Mouse (Mus musculus) c-Kit-positive CD71-positive TER-119-positive erythroid progenitor cells, embryonic 14.5 days (primary cell): ENCODE results near the gene Atg9b.

Experiments used
- DNase-seq: peaks from one replicate; pipeline ENCODE4 v3.0.0-alpha.2; 2013; ENCODE audit warnings: low spot score

Gene Atg9b

GRCm38 (mm10) chr5:24391864-24392263, at the start of gene Atg9b:
TSS of gene Atg9b (minus strand) at chr5:24392143.
- DNase-seq, result no peak

DNA sequence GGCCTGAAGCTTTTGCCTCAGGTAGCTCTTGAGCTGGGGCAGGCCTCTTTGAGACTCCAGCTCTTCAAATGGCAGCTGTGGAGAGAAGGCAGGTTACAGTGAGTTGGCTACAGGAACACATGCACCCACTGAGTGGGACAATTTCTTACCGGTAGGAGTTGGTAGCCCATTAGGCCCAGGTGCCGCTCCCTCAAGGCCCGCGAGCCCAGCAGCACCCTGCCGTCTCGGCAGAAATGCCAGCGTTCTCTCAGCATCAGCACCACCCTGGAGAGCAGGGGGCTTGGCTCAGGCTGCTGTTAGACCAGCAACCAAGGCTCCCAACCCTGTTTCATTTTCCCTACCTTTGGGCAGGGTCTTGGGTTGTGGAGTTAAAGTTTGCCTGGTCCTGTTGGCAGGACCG, 49.2 kb upstream of the Atg9b start:
- DNase-seq, result no peak

- no peak for DNase-seq
Measured at GRCm38 (mm10) chr5:24433993-24434392, 42.0 kb upstream of the Atg9b start.

- DNase-seq, result no peak
Measured at GRCm38 (mm10) chr5:24428596-24428995, 36.7 kb upstream of the Atg9b start.

GRCm38 (mm10) chr5:24427981-24428402, 36.0 kb upstream of the Atg9b start:
- no peak for DNase-seq

DNA sequence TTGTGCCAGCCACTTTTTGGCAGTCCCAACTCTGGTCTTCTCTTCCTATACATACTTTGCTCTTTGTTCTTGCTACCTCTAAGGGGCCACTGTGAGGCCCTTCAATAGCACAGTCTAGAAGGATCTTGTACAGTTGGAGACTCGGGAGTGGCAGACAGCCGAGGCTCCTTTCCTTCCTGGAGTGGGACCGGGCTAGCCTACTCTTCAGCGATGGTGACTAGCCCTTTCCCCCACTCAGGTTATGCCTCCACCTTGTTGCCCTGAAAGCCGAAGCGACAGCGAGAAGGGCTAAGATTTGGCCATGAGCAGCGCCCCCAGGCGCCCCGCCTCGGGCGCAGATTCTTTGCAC, 35.3 kb upstream of the Atg9b start:
- DNase-seq, result no peak

- DNase-seq, result no peak
Measured at GRCm38 (mm10) chr5:24426556-24427284, 34.8 kb upstream of the Atg9b start.

DNA sequence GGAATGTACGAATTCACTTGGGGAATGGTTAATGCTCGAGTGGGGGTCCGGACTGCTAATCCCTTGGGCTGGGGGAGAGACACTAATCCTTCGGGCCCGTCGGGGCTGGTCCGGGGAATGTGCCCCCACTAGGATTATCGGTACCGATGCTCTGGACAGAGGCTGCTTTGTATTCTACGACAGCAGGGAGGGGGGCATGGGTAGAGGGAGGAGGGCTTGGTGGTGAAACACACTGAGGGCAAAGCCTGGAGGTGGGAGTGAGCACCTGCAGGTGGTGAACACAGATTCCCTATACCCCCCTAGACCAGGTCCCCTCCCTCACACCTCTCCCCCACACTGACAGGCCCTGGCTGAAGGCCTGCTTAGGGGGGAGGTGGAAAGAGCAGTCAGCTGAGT, 34.1 kb upstream of the Atg9b start:
- no peak for DNase-seq

DNA sequence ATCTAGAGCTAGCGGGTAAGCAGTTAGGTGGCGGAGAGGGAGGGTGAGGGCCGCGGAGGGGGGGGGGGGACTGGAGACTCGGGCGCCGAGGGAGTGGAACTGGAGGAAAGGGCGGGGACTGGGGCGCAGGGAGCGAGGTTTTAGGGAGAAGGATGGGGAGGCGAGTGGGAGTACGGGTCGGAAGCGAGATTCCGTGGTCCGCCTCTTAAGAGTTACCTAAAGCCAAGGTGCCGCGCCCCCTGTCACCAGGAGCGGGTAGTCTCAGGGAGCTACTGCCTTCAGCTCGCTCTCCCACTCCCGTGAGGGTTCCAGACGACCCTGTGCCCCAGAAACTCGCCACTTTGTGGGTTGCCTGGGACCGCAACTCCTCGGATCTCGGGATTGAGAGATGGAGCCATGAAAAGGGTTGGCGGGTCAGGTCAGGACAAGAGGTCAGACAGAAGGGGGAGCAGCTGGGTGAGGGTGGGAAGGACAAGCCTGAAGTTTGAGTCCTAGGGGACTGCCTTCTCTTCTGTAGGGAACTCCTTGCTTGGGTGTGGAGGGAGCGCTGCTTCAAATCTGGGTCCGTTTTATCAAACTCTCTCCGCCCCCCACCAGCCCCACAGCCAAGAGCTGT, 33.6 kb upstream of the Atg9b start:
- peak; percentile 43 for DNase-seq

DNA sequence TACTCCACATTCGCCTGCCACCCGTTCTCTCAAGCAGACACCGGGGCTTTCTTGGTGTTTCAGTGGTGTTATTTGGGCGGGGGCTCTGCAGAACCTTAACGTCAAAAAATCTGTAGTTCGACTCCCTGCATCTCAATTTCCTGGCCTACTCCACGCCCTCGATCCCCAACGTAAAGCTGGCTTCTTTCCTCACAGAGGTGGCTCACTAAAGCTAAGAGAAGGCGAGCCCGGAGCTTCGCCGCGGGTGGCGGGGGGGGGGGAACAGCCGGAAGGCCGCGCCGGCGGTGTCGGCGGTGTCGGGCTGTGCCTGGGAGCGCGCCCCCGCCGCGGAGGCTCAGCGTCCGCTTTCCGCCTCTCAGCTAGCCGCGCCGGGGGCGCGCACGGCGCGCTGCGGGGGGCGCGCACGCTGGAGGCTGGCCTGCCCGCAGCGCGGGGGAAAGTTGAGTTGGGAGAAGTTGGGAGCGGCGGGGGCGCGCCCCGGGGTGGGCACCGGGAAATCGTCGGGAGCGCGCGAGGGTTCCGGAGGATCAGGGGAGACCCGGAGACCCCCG, 33.0 kb upstream of the Atg9b start:
- peak; percentile 74 for DNase-seq

- DNase-seq, result peak; percentile 40
Measured at GRCm38 (mm10) chr5:24424004-24424781, 32.2 kb upstream of the Atg9b start.

- DNase-seq, result peak; percentile 97
Measured at GRCm38 (mm10) chr5:24423129-24424003, 31.4 kb upstream of the Atg9b start, which contains the start of the genes Cdk5 and Slc4a2. TSS of gene Cdk5 (minus strand) at chr5:24423530. TSS of gene Slc4a2 (plus strand) at chr5:24423837.

DNA sequence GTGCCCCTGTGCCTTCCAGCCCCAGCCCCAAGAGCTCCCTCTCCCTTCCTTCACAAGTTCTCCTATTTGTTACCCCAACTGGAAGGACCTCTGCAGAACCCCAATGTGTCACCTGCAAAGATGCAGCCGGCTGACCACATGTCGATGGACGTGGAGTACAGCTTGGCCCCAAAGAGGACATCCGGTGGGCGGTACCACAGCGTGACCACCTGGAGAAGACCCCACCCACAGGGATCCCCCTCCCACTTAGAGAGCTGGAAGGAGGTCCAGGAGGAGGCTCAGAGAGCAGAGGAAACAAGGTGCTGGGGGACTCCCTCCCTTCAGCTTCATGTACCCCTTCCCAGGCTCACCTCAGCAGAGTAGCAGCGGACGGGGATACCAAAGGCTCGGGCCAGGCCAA, 28.4 kb upstream of the Atg9b start:
- DNase-seq, result no peak

DNA sequence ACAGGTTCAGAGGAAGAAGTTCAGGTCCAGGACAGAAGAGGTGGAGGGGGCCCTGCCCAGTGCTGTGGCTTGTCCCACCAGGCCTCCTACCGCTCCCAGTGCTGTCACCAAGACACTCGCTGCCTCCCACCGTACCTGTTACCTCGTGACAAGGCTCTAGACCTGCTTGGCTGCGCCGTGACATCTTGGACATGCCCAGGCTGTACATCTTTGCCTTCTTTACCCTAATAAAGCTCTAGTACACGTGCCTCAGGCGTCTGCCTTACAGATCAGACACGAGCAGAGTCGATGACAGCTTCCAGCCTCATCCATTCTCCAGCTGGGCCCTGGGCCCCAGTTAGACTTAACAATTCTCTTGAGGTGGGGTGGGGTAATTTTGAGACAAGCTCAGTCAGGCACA, 25.6 kb upstream of the Atg9b start:
- no peak for DNase-seq

- peak; percentile 66 for DNase-seq
Measured at GRCm38 (mm10) chr5:24416222-24416736, 24.3 kb upstream of the Atg9b start.

GRCm38 (mm10) chr5:24413938-24414337, 22.0 kb upstream of the Atg9b start:
- no peak for DNase-seq

GRCm38 (mm10) chr5:24413042-24413693, 21.2 kb upstream of the Atg9b start, which contains the start of gene Asic3:
TSS of gene Asic3 (plus strand) at chr5:24413392.
- no peak for DNase-seq

DNA sequence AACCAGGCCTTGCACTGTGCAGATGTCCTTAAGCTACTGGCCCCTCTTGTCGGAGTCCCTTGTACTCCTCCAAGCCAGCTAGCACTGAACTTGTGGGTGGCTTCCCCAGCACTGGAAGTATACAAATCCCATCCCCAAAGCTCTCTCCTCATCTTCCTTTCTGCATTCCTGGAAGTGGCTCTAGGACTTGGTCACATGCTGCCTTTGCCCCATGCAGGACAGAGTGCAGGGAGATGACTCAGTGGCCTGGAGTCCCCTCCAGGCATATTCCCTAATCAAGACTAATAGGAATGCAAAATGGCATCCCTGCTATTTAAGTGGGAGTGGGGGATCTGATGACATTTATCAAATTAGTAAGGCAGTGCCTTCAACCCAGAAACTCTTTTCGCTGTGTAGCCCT, 20.1 kb upstream of the Atg9b start:
- DNase-seq, result no peak

DNA sequence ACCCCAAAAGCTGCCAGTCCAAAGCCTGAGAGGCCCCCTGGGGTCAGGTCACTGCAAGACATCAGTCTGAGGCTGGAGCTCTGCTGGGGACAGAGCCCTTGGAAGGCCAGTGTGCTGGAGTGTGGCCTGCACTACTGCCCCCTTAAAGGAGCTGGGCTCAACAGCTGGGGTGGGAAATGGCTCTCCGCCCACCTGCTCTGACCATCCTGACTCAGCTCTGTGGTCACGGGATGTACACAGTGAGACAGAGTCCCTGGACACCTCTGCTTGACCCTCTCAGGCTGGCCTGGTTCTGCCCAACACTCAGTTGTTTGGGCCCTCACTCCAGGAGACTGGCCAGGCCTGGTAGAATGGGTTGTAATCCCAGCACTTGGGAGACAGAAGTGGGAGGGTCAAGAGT, 17.5 kb upstream of the Atg9b start:
- DNase-seq, result no peak

DNA sequence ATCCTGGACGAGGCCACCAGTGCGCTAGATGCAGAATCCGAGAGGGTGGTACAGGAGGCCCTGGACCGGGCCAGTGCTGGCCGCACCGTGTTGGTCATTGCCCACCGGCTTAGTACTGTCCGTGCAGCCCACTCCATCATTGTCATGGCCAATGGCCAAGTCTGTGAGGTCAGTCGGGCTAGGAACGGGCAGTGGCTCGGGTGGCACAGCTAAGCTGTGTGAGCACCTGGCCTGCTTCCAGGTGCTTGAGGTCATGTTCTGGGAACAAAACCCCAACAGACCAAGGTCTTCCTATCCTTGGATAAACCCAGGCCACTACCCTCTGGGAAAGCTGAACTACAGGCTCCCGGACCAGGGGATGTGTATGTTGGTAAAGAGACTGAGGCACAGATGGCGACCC, 16.7 kb upstream of the Atg9b start:
- no peak for DNase-seq

GRCm38 (mm10) chr5:24405389-24405876, 13.5 kb upstream of the Atg9b start:
- DNase-seq, result no peak
